Mouse (Mus musculus): ENCODE measurements around the gene Nadsyn1.

Nadsyn1 gene

GRCm38 (mm10) chr7:143755357-143756124 lies 67.1 kb downstream of the Nadsyn1 start:
- DNase-seq (ENCODE audit: low read depth, low spot score) = no peak

GRCm38 (mm10) chr7:143753990-143754715 lies 68.5 kb downstream of the Nadsyn1 start:
- peak; percentile 69 for DNase-seq (ENCODE audit: low read depth, low spot score)

DNA sequence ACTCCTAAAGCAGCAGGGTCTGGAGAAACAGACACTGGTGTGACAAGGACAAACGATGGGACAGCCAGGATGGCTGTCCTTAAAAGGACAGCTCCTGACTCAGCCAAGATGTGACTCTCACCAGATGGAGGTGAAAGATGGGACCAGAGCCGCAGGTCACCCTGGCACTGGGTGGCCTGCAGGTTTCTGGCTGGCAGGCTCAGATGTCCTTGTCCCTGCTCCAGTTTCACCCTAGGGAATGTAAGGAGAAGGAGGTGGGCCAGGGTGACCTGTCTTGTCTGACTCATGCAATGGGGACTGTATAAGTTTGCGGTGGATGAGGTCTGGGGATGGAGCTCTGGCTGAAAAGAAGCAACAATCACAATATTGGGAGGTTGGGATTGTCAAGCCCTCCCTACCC lies 70.0 kb downstream of the Nadsyn1 start:
- DNase-seq (ENCODE audit: low read depth, low spot score) = no peak

- no peak for DNase-seq (ENCODE audit: low read depth, low spot score)
Observed at GRCm38 (mm10) chr7:143752056-143752455, 70.6 kb downstream of the Nadsyn1 start.

DNA sequence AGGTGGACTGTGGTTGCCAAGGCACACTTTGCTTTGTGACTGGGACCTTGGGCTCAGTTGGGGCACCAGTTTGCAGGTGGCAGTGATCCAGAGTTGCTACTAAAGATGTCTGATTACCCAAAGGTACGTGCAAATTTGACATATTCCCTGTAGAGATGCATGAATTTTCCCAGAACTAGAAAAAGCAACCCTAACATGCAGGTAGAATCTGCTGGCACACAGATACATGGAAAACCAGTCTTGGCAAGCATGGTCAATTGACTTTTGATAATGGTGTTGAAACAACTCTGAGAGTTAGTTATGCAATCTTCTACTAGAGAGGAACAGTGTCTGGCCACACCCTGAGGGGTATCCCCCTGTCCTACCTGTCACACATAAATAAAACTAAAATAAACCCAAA lies 71.3 kb downstream of the Nadsyn1 start:
- no peak for DNase-seq (ENCODE audit: low read depth, low spot score)

GRCm38 (mm10) chr7:143749045-143749444 lies 73.6 kb downstream of the Nadsyn1 start:
- DNase-seq (ENCODE audit: low read depth, low spot score) = no peak

- DNase-seq (ENCODE audit: low read depth, low spot score) = peak; percentile 93
Observed at GRCm38 (mm10) chr7:143748041-143748868, 74.4 kb downstream of the Nadsyn1 start.

All from mesoderm, embryonic 11.5 days (tissue).